Mouse (Mus musculus) colon, adult 2 months (tissue): Measurements from ENCODE around the gene Lin7a. TPM values are rescaled to one million over a fixed set of nuclear protein-coding genes. Genes with fewer than 3 reads are reported as not detected.

Source experiments
- polyA plus RNA-seq: library from polyadenylated mRNA; depleted of rRNA; stranded (reverse); fragments of >200 nt; gene quantifications from 2 replicates; pipeline ENCODE4 v1.2.3, GENCODE M21; 2012; rRNA removed

Lin7a gene
- 0.28 and 0.31 TPM in 2 replicates for polyA plus RNA-seq

DNA sequence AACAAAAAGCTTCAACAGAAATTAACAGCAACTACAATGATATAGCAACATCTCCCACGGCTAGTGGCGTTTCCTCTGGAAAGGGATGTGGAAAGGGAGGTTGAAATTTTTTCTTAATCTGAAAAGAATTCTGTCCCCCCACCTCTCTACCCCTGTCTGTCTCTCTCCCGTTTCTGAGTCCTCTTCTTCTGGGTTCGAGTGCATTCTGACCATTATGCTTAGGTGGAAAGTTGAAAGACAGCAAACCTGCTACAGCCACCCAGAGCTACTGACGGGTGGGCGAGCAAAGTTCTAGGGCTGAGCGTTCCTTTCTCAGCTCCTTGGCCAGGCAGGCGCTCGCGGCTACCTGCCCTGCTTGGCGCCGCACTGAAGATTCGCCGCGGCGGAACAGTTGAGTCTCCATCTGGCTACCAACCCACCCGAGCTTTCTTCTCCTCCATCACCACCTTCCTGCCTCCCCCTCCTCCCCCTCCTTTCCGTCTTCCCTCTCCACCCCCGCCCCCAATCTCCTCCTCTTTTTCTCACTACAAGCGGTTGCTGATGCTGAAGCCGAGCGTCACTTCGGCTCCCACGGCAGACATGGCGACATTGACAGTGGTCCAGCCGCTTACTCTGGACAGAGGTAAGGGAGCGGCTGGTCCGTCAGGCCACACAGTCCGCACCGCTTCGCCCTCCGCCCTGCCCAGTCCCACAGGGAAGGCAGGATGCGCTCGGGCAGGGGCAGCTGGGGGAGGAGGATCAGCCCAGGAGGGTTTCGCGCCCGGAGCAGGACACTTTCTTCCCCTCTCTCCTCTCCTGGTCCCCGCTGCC lies at the start of gene Lin7a:
Gene Lin7a, plus strand, starts transcription at position 366 of the 810 bp plus-strand sequence.

Other genes with a start within 250 kb of the Lin7a start
- gene Acss3, start 148.0 kb upstream of the Lin7a start, polyA plus RNA-seq, result 0.19 and 0.23 TPM in 2 replicates
- gene Myf5, start 214.4 kb downstream of the Lin7a start, polyA plus RNA-seq, result not detected in 2 replicates
- gene Myf6, start 223.1 kb downstream of the Lin7a start, polyA plus RNA-seq, result not detected in 2 replicates